Mouse (Mus musculus) limb, embryonic 14.5 days (tissue): ENCODE measurements around the gene Cenpw. TPM values are rescaled to one million over a fixed set of nuclear protein-coding genes. Genes with fewer than 3 reads are reported as not detected.
A peak's percentile ranks its signal among the peaks of the same experiment; 100 is the strongest.

Experiments used
- ATAC-seq: fragments of 200-750 bp; cut with Nextera tagmentation; 2 replicates; pipeline ENCODE4 v1.8.0; 2017; ENCODE audit warnings: low read depth, moderate number of reproducible peaks, moderate TSS enrichment; ENCODE audit not compliant: low FRiP score
- DNase-seq: peaks from one replicate; pipeline ENCODE4 v3.0.0-alpha.2; 2015; ENCODE audit warnings: low spot score
- H3K27ac ChIP-seq: fragments of 300-500 bp; sonication (generic); replicated peaks from 2 replicates; pipeline ENCODE4 v1.5.1; 2014; ENCODE audit warnings: low read depth, mild to moderate bottlenecking, low read length, moderate library complexity, mixed read lengths
- H3K27me3 ChIP-seq: fragments of 300-500 bp; sonication (generic); 2 replicates; pipeline ENCODE4 v1.6.1; 2014; ENCODE audit warnings: low read length, mixed read lengths; ENCODE audit not compliant: control insufficient read depth, insufficient read depth
- H3K36me3 ChIP-seq: fragments of 300-500 bp; sonication (generic); 2 replicates; pipeline ENCODE4 v1.6.1; 2014; ENCODE audit warnings: mild to moderate bottlenecking, low read length, moderate library complexity, mixed read lengths; ENCODE audit not compliant: control insufficient read depth, insufficient read depth
- H3K4me1 ChIP-seq: fragments of 300-500 bp; sonication (generic); 2 replicates; pipeline ENCODE4 v1.6.1; 2014; ENCODE audit warnings: antibody characterized with exemption, low read length, mixed read lengths; ENCODE audit not compliant: control insufficient read depth, insufficient read depth
- H3K4me2 ChIP-seq: fragments of 300-500 bp; sonication (generic); replicated peaks from 2 replicates; pipeline ENCODE4 v1.6.1; 2014; ENCODE audit warnings: low read depth, mild to moderate bottlenecking, low read length, moderate library complexity; ENCODE audit not compliant: severe bottlenecking
- H3K4me3 ChIP-seq: fragments of 300-500 bp; sonication (generic); replicated peaks from 2 replicates; pipeline ENCODE4 v1.5.1; 2014; ENCODE audit warnings: low read length
- H3K9ac ChIP-seq: fragments of 300-500 bp; sonication (generic); 2 replicates; pipeline ENCODE4 v1.6.1; 2014; ENCODE audit warnings: mild to moderate bottlenecking, low read depth, low read length, moderate library complexity; ENCODE audit not compliant: severe bottlenecking
- H3K9me3 ChIP-seq: fragments of 300-500 bp; sonication (generic); 2 replicates; pipeline ENCODE4 v1.6.1; 2016; ENCODE audit warnings: low read length; ENCODE audit not compliant: control insufficient read depth
- POLR2A ChIP-seq: fragments of 200-500 bp; IDR thresholded peaks from 2 replicates; pipeline ENCODE4 v1.8.0; 2012; ENCODE audit warnings: inconsistent platforms, mild to moderate bottlenecking, moderate library complexity, borderline replicate concordance; ENCODE audit not compliant: insufficient read depth, insufficient read length; ENCODE audit errors: extremely low read depth
- WGBS: fragments of 180-500 bp; shearing (Covaris S2); extraction: QIAGEN DNeasy Blood & Tissue Kit; methylation state at CpG from one replicate; pipeline ENCODE4 v1.1.7; 2014; 5-methylcytosine and 5-hydroxymethylcytosine counted together
- polyA plus RNA-seq, 2 experiments: library from polyadenylated mRNA; depleted of rRNA in 1 of 2; stranded (reverse) in 1 of 2; unstranded in 1 of 2; fragments of >200 nt; fragmentation: Nextera tagmentation in 1 of 2; extraction: Ambion mirVana in 1 of 2; gene quantifications; 2 replicates each; pipeline versions ENCODE4 v1.2.1 to v1.2.3; 2012 to 2014

The Cenpw gene
- 14.5 and 18.2 TPM in 2 replicates for polyA plus RNA-seq (2012; rRNA removed)
- polyA plus RNA-seq (2014; fragmentation: Nextera tagmentation; extraction: Ambion mirVana): 33.4 and 35.3 TPM in 2 replicates

GRCm38 (mm10) chr10:30199916-30200826 is at the start of gene Cenpw:
Cenpw (minus strand) TSS chr10:30200560.
- peak; percentile 75; the same call in 1 of the 2 replicates for TF ChIP-seq POLR2A
- peak; percentile 100 for ATAC-seq
- H3K4me3 ChIP-seq: peak within 1 kb of the TSS; percentile 77
- peak within 1 kb of the TSS; percentile 80 for H3K9ac ChIP-seq
- H3K36me3 ChIP-seq: no peaks in the 10 kb centered on the region
- H3K4me2 ChIP-seq: peak within 1 kb of the TSS; percentile 84
- H3K4me1 ChIP-seq: no peaks in the 10 kb centered on the region
- peak; percentile 87 for DNase-seq
- no peaks in the 10 kb centered on the region for H3K27me3 ChIP-seq
- 1% methylated on average over 50 of the region's 55 CpGs for WGBS
- no peaks in the 10 kb centered on the region for H3K9me3 ChIP-seq
- H3K27ac ChIP-seq: no peak within 1 kb of the TSS

GRCm38 (mm10) chr10:30249654-30250053 is 49.3 kb upstream of the Cenpw start:
- Histone ChIP-seq H3K9ac (no peak overlapping the region), H3K36me3 (no peaks in the 10 kb centered on the region), H3K27me3 (no peaks in the 10 kb centered on the region), H3K4me2 (no peak overlapping the region), H3K27ac (no peak overlapping the region), H3K9me3 (no peaks in the 10 kb centered on the region), H3K4me1 (peaks cover 7% of the 10 kb centered on the region; the same call in 1 of the 2 replicates), H3K4me3 (no peak overlapping the region)
- DNase-seq (peak; percentile 7), ATAC-seq (peak; percentile 62; the same call in 1 of the 2 replicates)
- no peak for TF ChIP-seq POLR2A
- WGBS: 23% methylated on average over 3 of the region's 3 CpGs

- Histone ChIP-seq H3K4me2 (peak overlapping the region; percentile 84), H3K9ac (peak overlapping the region; percentile 80; the same call in 1 of the 2 replicates), H3K4me3 (peak overlapping the region; percentile 77), H3K4me1 (no peaks in the 10 kb centered on the region), H3K27me3 (no peaks in the 10 kb centered on the region), H3K36me3 (no peaks in the 10 kb centered on the region), H3K27ac (no peak overlapping the region), H3K9me3 (no peaks in the 10 kb centered on the region)
- no peak for TF ChIP-seq POLR2A
- ATAC-seq (no peak), DNase-seq (no peak)
- 64% methylated on average over 5 of the region's 5 CpGs for WGBS
Measured at GRCm38 (mm10) chr10:30199501-30199900, 859 bp downstream of the Cenpw start.

GRCm38 (mm10) chr10:30167700-30168099 is 32.7 kb downstream of the Cenpw start:
- 27% methylated on average over 4 of the region's 4 CpGs for WGBS
- no peaks in the 10 kb centered on the region for H3K9me3 ChIP-seq
- H3K27ac ChIP-seq: no peak overlapping the region
- no peak for TF ChIP-seq POLR2A
- H3K27me3 ChIP-seq: no peaks in the 10 kb centered on the region
- H3K4me3 ChIP-seq: no peak overlapping the region
- peak; percentile 53; the same call in 1 of the 2 replicates for ATAC-seq
- DNase-seq: peak; percentile 72
- no peaks in the 10 kb centered on the region for H3K36me3 ChIP-seq
- H3K9ac ChIP-seq: no peak overlapping the region
- no peaks in the 10 kb centered on the region for H3K4me1 ChIP-seq
- no peak overlapping the region for H3K4me2 ChIP-seq
